Mouse (Mus musculus) hindbrain, embryonic 14.5 days (tissue): ENCODE data around the gene Neurod2. TPM values are rescaled to one million over a fixed set of nuclear protein-coding genes. Genes with fewer than 3 reads are reported as not detected.

Experiments
- polyA plus RNA-seq: library from polyadenylated mRNA; unstranded; fragments of >200 nt; fragmentation: Nextera tagmentation; extraction: Ambion mirVana; gene quantifications from 2 replicates; pipeline ENCODE4 v1.2.1, GENCODE M21; 2014

Neurod2 gene
- polyA plus RNA-seq, 1 experiment from 2014 or later = 25.5 TPM

Other genes with a start within 250 kb of the Neurod2 start
- gene Fbxl20, start 179.2 kb downstream of the Neurod2 start, polyA plus RNA-seq = 18.6 and 19.1 TPM in 2 replicates
- 53.2 and 54.7 TPM in 2 replicates for gene Med1, start 136.4 kb downstream of the Neurod2 start, polyA plus RNA-seq
- gene Cdk12, start 126.6 kb downstream of the Neurod2 start, polyA plus RNA-seq = 7.9 and 10.3 TPM in 2 replicates
- gene Ppp1r1b, start 18.8 kb upstream of the Neurod2 start, polyA plus RNA-seq = 3.0 and 3.3 TPM in 2 replicates
- 33.9 and 36.8 TPM in 2 replicates for gene Stard3, start 28.7 kb upstream of the Neurod2 start, polyA plus RNA-seq
- gene Tcap, start 54.2 kb upstream of the Neurod2 start, polyA plus RNA-seq = not detected in 2 replicates
- gene Pnmt, start 56.8 kb upstream of the Neurod2 start, polyA plus RNA-seq = 3.0 and 3.4 TPM in 2 replicates
- gene Pgap3, start 70.8 kb upstream of the Neurod2 start, polyA plus RNA-seq = 6.4 and 6.9 TPM in 2 replicates
- gene Erbb2, start 82.8 kb upstream of the Neurod2 start, polyA plus RNA-seq = 8.9 and 10.2 TPM in 2 replicates
- 242 and 256 TPM in 2 replicates for gene Mien1, start 109.3 kb upstream of the Neurod2 start, polyA plus RNA-seq
- gene Grb7, start 116.7 kb upstream of the Neurod2 start, polyA plus RNA-seq = 1.1 and 1.3 TPM in 2 replicates
- gene Ikzf3, start 216.4 kb upstream of the Neurod2 start, polyA plus RNA-seq = 0.24 and 0.33 TPM in 2 replicates
- gene Zpbp2, start 221.4 kb upstream of the Neurod2 start, polyA plus RNA-seq = not detected in 2 replicates